Mouse (Mus musculus): ENCODE measurements around the gene Adcyap1r1.

The Adcyap1r1 gene

DNA sequence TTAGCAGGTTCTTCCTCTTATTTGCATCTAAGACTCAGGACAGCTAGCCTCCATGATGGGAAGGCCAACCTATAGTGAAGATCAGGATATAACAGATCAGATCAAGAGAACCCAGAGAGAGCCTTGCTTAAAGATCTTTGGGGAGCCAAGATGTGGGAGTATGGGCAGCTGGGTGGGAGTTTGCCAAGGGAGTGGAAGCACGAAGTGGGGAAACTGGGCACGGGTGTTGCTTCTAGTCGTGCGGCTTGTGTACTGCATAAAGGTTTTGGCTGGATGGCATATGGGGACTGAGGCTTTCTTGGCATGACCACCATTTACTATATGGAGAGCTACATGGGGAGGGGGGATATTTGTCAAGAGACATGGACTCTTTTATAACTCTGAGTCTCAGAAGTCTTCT, 44.4 kb downstream of the Adcyap1r1 start:
- no peak for DNase-seq (ENCODE audit: extremely low read depth, low read depth, low spot score)

DNA sequence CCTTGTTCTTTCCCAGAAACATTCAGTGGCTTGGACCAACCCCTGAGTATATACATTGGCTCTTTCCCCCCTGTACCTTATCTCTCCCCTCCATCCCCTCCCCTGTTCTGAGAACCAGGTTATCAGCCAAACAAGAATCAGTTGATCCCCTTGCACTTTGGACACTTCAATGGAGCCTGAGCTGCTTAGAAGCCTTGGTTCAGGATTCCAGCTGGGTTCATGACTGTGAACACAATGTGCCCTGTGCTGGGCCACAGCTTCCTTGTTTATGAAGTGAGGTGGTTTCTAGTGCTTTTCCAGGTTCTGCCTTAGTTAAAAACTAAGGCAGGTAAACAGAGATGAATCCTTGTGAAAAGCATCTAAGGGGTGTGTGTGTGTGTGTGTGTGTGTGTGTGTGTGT, 47.0 kb downstream of the Adcyap1r1 start:
- DNase-seq (ENCODE audit: extremely low read depth, low read depth, low spot score) = no peak

DNA sequence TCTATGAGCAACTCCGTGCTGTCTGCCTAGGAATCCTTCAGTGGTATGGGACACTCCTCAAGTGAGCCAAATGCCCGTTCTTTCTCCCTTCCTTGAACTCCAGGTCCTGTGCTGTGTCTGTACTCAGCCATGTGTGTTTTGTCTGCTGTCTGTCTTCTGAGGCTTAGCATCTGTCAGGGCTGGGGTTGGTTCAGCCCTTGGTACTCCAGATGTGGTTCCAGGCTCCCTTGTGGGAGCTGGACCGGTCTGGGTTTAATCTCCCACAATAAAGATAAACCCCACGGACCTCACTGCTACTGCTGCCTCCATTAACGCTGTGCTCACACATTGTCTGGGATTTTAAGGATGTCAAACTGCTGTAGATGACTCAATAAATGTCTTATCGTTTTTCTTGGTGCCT, 49.3 kb downstream of the Adcyap1r1 start:
- DNase-seq (ENCODE audit: extremely low read depth, low read depth, low spot score) = no peak

DNA sequence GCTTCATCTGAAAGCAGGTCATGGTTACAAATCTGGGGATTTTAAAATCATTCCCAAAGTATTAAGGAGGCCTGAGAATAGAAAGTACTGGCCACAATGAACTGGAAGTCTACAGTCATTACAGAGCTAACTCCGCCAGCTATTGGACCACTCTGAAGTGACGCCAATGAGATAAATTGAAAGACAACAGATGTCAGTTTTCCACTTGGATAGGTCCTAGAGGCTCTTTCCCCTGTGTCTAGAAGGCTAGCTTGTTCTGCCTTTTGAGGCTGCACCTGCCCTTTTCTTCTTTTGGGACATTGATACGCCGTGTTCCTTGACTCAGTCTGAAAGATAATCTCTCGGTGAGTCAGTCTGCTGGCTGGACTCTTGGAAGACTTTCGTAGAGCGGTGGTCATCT, 50.5 kb downstream of the Adcyap1r1 start:
- no peak for DNase-seq (ENCODE audit: extremely low read depth, low read depth, low spot score)

DNA sequence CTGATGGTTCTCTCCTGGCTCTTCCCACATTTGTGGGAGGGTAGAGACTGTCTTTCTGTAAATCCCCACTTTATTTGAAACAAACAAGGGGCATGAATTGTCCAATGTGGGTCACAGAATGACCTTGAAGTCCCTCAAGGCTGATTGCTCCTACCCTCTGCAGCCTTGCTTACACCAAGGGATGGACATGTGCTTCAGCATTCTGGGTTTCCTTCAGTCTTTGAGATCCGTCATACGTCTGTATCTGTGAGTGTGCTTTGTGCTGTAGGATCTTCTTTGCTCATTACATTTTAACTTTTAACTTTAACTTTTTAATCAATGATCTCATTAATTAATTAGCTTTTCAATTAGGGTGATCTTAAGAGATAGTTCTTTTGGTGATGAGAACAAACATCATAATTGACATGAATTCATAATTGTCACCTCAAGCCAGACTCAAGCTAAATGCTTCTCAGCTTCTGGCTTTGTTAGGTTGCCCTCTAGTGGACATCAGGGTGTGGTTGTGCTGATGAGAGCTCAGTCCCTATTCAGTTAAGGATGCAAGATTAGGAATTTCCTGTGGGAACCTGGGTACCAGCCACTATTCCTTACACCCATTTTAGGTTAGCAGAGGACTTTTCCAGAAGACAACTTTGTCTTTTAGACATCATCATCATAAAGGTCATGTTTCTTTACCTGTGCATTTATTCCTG, 53.2 kb downstream of the Adcyap1r1 start:
- DNase-seq (ENCODE audit: extremely low read depth, low read depth, low spot score) = no peak

DNA sequence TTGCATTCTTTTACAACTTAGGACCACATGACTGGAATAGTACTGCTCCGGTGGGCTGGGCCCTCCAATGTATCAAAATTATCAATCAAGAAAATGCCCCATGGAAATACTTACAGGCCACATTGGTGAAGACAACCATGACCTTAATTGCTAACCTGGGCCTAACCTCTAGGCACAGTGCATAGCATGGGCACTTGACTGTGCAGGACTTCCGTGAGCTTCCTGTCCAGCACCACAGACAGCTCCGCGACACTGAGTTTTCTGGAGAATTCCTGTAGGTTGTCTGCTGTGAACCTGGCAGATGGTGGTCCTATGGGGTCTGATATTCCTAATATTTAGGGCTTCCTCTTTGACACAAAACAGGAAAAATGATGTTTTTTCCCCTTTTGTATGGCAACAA, 54.7 kb downstream of the Adcyap1r1 start:
- DNase-seq (ENCODE audit: extremely low read depth, low read depth, low spot score) = no peak

DNA sequence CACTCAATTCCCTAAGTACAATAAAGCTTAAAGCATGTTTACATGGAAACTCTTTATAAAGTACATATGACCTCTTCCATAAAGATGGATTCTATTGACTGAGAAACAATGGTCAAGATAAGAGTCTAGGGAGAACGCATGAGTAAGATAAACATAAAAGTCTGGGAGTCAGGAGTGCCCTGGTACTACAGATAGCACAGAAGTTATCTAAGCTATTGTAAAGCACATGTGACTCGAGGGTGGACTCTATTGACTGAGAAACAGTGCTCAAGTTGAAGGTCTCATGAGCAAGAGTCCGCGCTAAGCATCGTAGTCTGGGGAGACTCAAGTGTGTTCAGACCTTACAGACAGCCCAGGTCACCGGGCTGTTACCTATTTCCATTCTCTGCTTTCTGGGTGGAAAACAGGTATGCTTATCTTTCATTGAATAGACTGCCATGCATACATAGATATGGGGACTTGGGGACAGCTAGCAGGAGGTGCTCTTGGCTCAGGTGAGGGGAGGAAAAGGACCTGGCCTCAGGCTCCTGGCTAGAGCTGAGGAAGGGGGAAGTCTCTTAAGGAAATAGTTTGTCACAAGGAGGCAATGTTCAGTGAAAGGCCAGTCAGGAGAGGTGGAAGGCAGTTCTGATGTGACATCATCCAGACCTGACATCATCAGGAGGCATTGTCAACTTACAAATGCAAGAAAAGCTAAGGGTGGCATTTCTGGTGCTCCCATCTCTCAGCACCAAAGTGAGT, 57.5 kb downstream of the Adcyap1r1 start:
- DNase-seq (ENCODE audit: extremely low read depth, low read depth, low spot score) = no peak

DNA sequence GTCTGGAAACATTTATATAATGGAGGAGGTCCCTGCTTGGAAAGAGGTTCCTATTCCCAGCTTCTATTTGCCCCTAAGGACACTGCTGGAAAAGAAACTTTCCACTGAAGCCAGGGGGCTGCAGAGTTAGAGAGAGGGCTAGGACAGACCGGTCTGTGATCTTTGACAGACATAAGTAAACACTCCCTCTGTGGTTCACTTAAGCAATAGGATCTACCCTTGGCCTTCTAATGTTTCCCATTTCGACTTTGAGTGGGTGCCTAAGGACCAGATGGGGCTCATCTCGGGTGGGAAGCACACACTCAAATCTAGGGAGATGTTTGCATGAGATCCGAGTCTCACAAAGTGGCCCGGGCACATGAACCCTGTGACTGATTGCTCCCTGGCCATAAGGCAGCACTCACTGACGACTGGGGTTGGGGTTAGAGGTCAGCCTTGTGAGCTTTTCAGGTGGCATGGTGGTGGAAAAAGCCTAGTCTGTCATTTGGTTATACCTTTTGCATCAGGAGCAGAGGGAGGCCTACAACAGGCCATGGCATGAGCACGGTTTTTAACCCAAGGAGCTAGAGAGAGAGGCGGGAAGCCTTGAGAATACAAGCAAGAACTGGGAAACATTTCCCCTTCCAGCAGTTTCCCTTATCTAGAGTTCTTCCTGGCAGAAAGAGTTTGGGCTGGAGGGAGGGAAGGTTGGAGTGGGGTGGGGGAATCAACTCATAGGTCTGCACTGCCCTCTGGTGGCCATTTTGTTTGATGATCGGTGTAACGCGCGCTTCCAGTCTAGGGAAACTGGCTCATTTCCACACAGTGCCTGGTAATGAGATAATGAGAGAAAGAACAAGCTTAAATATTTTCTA, 59.7 kb downstream of the Adcyap1r1 start:
- DNase-seq (ENCODE audit: extremely low read depth, low read depth, low spot score) = no peak

DNA sequence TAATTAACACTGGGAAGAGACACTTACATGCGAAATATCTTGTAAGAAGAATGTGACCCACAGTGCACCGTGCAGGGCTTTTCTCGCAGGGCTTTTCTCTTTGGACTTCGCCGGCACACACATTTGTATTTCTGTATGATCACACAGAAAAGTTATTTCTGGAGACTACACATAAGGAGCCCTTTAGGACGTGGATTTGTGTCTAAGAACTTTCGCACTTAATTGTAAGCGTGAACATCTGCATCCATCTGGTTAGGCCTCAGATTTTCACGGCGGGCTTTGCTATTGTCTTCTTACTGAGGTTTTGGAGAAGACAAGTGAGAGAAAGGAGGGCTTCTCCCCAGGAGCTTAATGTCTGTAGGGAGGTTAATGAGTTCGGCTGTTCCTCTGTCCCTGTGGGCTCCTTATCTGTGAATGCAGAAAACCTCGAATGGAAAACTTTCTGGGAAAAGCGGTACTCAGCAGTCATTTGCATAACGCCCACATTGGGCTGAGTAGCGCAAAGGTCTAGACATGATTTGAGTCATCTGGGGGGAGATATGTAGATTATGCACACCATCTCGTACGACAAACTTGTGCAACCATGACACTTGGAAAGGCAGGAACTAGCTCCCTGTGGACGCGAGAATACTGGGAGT, 60.4 kb downstream of the Adcyap1r1 start:
- no peak for DNase-seq (ENCODE audit: extremely low read depth, low read depth, low spot score)

DNA sequence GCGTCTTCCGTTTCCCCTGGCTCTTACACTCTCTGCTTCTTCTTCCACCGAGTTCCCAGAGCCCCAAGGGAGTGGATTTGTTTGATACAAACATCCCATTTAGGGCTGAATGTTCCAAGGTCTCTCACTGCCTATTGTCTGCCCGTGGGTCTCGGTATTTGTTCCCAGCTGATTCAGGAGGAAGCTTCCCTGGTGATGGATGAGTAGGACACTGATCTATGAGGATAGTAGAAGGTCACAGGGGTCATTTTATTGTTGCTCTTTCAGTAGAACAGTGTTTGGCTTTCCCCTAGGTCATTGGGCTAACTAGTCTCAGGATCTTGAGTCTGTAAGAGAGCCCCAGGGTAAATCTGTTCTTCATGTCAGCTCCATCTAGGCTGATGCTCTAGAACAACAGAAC, 61.7 kb downstream of the Adcyap1r1 start:
- DNase-seq (ENCODE audit: extremely low read depth, low read depth, low spot score) = no peak

DNA sequence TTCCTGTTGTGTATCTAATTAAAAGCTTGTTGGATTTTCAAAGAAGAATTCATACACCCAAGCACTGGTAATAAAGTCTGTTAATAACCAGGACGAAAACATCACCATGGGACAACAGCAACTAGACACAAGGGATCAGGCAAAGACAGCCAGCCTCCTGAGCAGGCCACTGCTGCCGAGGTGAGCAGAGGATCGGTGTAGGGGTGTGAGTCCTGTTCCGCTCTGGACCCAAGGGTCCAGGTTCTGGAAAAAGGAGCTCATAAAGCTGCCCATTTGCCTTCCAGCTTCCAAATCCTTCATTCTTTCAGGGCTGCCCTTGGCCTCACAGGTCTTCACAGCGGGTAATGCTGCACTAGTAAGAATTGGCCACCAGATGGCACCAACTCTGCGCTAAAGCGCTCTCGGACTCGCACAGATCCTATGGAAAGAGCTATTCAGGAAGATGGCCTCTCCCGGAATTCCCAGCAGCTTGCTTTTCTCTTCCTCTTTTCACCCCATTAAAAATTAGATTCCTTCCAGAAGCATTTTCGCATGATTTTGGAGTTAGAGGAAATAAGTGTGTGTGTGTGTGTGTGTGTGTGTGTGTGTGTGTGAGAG, 67.9 kb downstream of the Adcyap1r1 start:
- DNase-seq (ENCODE audit: extremely low read depth, low read depth, low spot score) = no peak

DNA sequence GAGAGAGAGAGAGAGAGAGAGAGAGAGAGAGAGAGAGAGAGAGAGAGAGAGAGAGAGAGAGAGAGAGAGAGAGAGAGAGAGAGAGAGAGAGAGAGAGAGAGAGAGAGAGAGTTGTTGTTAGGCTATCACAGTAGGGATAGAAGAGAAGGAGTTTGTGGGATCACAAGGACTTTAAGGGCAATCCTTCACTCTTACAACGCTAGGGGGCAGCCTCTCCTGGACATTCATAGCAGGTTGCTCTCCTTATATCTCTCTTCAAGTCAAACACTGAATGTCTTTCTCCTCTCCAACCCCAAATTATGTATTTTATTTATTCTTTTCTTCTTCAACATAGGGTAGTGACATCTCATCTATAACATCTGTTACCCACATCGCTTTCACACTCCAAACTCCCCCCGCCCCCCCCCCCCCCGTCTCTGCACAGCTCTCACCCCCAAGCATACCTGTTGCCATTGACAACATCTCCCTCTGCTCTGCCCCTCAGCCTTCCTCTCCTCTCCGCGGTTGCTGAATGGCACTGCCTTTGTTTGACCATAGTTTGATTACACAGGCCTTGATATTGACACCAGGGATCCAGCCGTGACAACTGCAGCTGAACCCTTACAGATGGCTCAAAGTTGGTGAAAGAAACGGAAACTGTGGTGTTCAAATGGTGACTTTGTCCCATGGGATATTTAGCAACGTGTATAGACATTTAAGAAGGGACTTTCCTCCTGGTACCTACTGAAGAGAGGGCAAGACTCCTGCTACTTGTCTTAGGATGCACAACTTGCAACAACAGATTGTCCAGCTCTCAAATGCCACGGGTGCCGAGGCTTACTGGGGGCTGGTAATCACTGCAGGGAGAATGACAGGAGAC, 68.7 kb downstream of the Adcyap1r1 start:
- no peak for DNase-seq (ENCODE audit: extremely low read depth, low read depth, low spot score)

DNA sequence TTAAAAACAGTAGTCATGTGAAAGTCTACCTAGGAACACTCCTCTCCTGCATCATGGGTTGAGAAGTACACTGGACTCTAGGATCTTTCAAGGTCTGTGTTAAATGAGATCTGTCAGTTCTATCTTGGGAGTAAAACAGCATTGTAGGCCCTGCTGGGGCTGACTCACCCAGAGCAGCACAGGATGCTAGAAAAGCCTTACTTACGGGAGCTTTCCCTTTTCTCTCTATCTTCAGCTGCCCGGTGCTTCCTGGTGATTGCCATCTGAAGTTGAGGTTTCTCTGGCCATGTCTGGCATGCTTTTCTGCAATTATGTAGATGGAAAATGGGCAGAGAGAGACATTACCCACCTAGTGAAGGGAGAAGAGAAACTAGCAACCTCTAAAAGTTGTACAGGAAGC, 84.7 kb downstream of the Adcyap1r1 start:
- no peak for DNase-seq (ENCODE audit: extremely low read depth, low read depth, low spot score)

DNA sequence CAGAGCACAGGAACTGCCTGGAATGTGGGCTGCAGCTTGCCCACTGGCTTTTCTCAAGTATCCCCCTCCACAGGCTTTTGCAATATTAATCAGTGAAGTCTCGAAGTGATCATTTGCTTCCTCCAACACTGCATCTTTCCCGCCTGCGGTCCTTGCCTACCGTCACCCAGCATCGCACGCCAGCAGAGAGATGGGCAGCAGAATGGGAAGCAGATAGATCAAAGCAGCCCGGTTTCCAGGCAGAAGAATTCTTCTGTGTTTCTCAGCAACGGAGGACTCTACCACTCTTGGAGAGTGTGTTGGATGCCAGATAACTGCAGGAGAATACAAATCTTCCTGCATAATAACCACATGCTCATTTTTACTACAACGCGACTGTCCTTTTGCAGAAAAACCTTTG, 87.4 kb downstream of the Adcyap1r1 start:
- DNase-seq (ENCODE audit: extremely low read depth, low read depth, low spot score) = no peak

DNA sequence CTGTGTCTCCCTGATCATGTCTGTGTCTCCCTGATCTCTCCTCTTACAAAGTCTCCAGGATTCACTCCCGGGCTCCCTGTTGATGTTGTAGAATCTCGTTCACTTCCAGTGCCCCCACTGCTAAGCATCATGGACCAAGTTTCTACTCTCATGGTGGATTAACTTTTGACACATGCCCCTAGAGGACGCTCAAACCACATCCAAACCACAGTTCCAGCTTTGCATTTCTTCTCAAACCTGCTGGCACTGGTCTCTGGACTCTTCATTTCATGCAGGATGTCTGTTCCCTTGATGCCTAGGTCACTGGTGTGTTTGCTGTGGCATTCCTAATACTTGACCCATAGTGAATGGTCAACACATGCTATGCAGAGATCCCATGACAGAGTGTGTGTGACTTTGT, 90.6 kb downstream of the Adcyap1r1 start:
- DNase-seq (ENCODE audit: extremely low read depth, low read depth, low spot score) = no peak

DNA sequence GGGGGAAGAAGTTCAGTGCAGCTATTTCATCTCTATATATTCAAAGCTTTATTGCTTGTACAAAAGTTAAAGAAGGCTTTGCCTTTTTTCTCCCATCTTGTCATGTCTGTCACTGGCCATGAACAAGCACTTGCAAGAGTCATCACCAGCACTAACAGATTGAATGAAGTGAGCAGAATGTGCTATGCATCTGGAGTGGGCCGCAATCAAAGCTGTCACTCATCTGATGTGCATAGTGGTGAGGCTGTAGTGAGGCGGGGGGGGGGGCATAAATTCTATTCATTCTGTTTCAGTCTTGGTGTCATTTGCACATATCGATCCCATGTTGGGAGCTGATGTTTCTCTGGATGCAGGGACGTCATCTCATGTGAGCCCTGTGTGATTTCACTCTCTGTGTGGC, 91.6 kb downstream of the Adcyap1r1 start:
- no peak for DNase-seq (ENCODE audit: extremely low read depth, low read depth, low spot score)

DNA sequence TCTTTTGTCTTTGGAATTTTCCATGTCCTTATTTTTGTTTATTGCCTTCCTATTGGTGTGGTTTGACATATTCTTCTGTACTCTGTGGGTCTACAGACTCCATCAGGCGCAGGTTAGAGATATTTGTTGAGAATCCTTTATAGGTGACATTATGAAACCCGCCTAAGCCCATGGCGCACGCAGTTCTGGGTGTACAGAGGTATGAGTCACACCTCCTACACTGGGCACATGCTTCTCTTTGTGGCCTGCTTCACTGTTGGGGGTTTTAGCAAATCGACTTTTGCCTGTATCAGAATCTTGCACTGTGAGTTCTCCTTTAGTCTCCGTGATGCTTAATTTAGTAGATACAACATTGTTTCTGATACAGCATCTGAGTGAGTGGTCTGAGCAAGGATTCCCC, 97.4 kb downstream of the Adcyap1r1 start:
- DNase-seq (ENCODE audit: extremely low read depth, low read depth, low spot score) = no peak

DNA sequence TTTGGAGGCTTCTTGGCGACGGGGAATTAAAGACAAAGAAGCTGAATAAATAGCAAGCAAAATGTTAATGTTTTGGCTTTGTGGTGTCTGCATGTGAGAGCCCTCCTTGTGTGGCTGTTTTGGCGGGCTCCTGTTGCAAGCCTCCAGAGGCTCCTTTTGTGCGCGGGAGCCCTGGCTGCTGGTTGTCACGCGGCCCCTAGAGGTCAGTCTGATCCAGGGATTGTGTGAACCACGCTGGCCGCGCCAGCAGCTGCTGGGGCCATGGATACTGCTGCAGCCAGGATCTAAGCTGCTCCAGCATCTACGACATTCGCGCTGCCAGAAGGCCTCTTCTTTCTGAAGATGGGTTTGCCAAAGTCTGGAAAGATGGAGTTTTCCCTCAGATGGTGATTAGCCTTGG, 99.1 kb downstream of the Adcyap1r1 start:
- no peak for DNase-seq (ENCODE audit: extremely low read depth, low read depth, low spot score)
